Mouse (Mus musculus) bone marrow, adult 2 months (tissue): ENCODE data around the gene Olfr1500.

ENCODE experiments used
- CTCF ChIP-seq: fragments of 200-500 bp; IDR thresholded peaks from 2 replicates; pipeline ENCODE4 v1.5.1; 2011; ENCODE audit warnings: low read length, control low read depth; ENCODE audit not compliant: control insufficient read depth, insufficient read depth
- POLR2A ChIP-seq: fragments of 200-500 bp; IDR thresholded peaks from 2 replicates; pipeline ENCODE4 v1.6.1; 2011; ENCODE audit warnings: low read depth, mild to moderate bottlenecking, control low read depth, low read length, borderline replicate concordance; ENCODE audit not compliant: control insufficient read depth

GRCm38 (mm10) chr19:13830388-13830787 is at the start of gene Olfr1500:
- TF ChIP-seq POLR2A (no peak), CTCF (no peak)
